Mouse (Mus musculus): ENCODE measurements around the gene Hcfc2.

- TF ChIP-seq CTCF (IDR thresholded peaks at IDR 0.05; ENCODE audit: borderline replicate concordance, insufficient read depth, low read depth, low read length) (no peak), POLR2A (IDR thresholded peaks at IDR 0.05; ENCODE audit: borderline replicate concordance, insufficient read depth, low read length) (no peak)
Measured at GRCm38 (mm10) chr10:82662267-82662990, 33.5 kb upstream of the Hcfc2 start.
